10 mouse cellular contexts compared by ENCODE assay signal in the genomic region with DNA sequence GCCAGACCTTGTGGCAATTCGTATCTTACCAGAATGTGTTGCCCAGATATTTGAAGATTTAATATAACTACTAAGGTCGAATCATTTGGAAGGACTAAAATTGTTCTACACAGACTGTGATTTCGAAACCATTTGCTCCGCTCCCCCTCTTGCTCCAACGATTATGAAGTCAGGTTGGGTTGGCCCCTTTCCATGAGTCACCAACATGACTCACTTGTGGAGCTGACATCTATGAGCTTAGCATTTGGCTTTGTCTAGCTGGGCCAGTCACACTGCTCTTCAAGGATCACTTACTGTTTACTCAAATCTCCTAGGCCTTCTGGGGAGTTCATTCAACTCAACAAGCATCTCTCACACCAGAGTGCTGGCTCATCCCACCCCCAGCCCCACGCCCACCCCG. TPM values are rescaled to one million over a fixed set of nuclear protein-coding genes. Genes with fewer than 3 reads are reported as not detected.
DNase-seq lines count a peak whose midpoint lies in the region; ATAC-seq and TF ChIP-seq lines count a peak whose summit lies in the region.
"Had no signal": no experiment of that assay in that cellular context is flagged by ENCODE, and none has a peak within 500 bp of the region (broad histone marks: within the 10 kb centered on the region; RNA-seq: fewer than 3 reads in every experiment).

No protein-coding gene starts in this region.

- no peak for ATAC-seq in cerebellum, adult (ENCODE audit: insufficient number of reproducible peaks, low FRiP score, low TSS enrichment)
- peak; percentile 92 for ATAC-seq in lung, postnatal 0 days
- ATAC-seq: liver, embryonic 12.5 days had no signal

- WGBS in lung, postnatal 0 days: 49% methylated on average over 7 of the region's 7 CpGs

- H3K9me3 ChIP-seq in CH12.LX (replicated peaks; ENCODE audit: low read length): no peaks in the 10 kb centered on the region
- no peaks in the 10 kb centered on the region for H3K9me3 ChIP-seq in lung, postnatal 0 days (ENCODE audit: low read length)
- H3K9me3 ChIP-seq: liver, embryonic 12.5 days; neural tube, embryonic 12.5 days had no signal

- no peak; the same call in 1 of the 2 replicates for TF ChIP-seq RAD21 in CH12.LX (IDR thresholded peaks at IDR 0.05; ENCODE audit: low read depth, low read length)

- peak; percentile 33 for DNase-seq in cerebellum, adult 9-10 months
- peak; percentile 83 for DNase-seq in CH12.LX (ENCODE audit: extremely low read depth)
- DNase-seq in gastrocnemius, adult 8-10 months (ENCODE audit: low spot score in 2 of 2): peak; percentile 29 to 61
- DNase-seq in lung, postnatal 0 days (ENCODE audit: low spot score): peak; percentile 94
- DNase-seq in retina, postnatal 1 day: no peak
- DNase-seq in layer of hippocampus, adult 8-10 months (ENCODE audit: low spot score in 2 of 2): no peak
- DNase-seq in left cerebral cortex, adult 11 months (ENCODE audit: low spot score): no peak

- peak; percentile 91 for TF ChIP-seq EP300 in CH12.LX (IDR thresholded peaks at IDR 0.05; ENCODE audit: low read length)
- peak; percentile 70 for TF ChIP-seq EP300 in lung, postnatal 0 days (IDR thresholded peaks at IDR 0.05)

- in situ Hi-C loops in CH12.LX (cut with MboI; ENCODE audit: low pct_ligation_motif_present, low pct_unique_long_range_greater_than_20kb, low sequenced_read_pairs): loop anchor here (5.0 kb wide), 1 partner anchor 86 kb away; no protein-coding TSS in a partner anchor

- peak overlapping the region; percentile 30; the same call in 1 of the 2 replicates for H3K9ac ChIP-seq in CH12.LX (ENCODE audit: insufficient read depth, low read depth)
- H3K9ac ChIP-seq in lung, postnatal 0 days (replicated peaks; ENCODE audit: low read depth): no peak overlapping the region
- H3K9ac ChIP-seq: liver, embryonic 12.5 days; neural tube, embryonic 12.5 days had no signal

- no peaks in the 10 kb centered on the region for H3K27me3 ChIP-seq in CH12.LX (replicated peaks)
- H3K27me3 ChIP-seq in lung, postnatal 0 days (replicated peaks; ENCODE audit: insufficient read depth, low read length): no peaks in the 10 kb centered on the region
- H3K27me3 ChIP-seq: neural tube, embryonic 12.5 days had no signal

- H3K36me3 ChIP-seq in CH12.LX (replicated peaks in 1 of 2; ENCODE audit: control insufficient read depth in 1 of 2, insufficient read depth in 1 of 2, low read length in 1 of 2): peaks cover 0 to 29% of the 10 kb centered on the region in 2 experiments
- H3K36me3 ChIP-seq in lung, postnatal 0 days (ENCODE audit: insufficient read depth, low read length): no peaks in the 10 kb centered on the region
- H3K36me3 ChIP-seq: liver, embryonic 12.5 days; neural tube, embryonic 12.5 days had no signal

- peaks cover 16 to 52% of the 10 kb centered on the region in 2 experiments for H3K4me1 ChIP-seq in CH12.LX (ENCODE audit: control insufficient read depth in 1 of 2, insufficient read depth in 2 of 2)
- peaks cover 3% of the 10 kb centered on the region; the same call in 1 of the 2 replicates for H3K4me1 ChIP-seq in lung, postnatal 0 days (ENCODE audit: insufficient read depth, low read depth, low read length)
- H3K4me1 ChIP-seq: liver, embryonic 12.5 days; neural tube, embryonic 12.5 days had no signal

- TF ChIP-seq CTCF in CH12.LX (conservative IDR thresholded peaks at IDR 0.05 in 1 of 2, IDR thresholded peaks at IDR 0.05 in 1 of 2; ENCODE audit: low read depth in 2 of 2, low read length in 2 of 2): no peak
- no peak for TF ChIP-seq CTCF in lung, postnatal 0 days (IDR thresholded peaks at IDR 0.05)

- no peak for TF ChIP-seq POLR2A in CH12.LX (IDR thresholded peaks at IDR 0.05; ENCODE audit: low read depth, low read length)

- no peak overlapping the region for H3K4me3 ChIP-seq in CH12.LX (replicated peaks in 1 of 3; ENCODE audit: low read depth in 2 of 3, low read length in 2 of 3, poor library complexity in 1 of 3)
- H3K4me3 ChIP-seq in lung, postnatal 0 days (ENCODE audit: low read depth, low read length): no peak overlapping the region
- H3K4me3 ChIP-seq: liver, embryonic 12.5 days; neural tube, embryonic 12.5 days had no signal

- dilution Hi-C loops in CH12.LX (cut with MboI; ENCODE audit: extremely low pct_ligation_motif_present, extremely low pct_unique_long_range_greater_than_20kb, low sequenced_read_pairs): no loop called here

- no peak overlapping the region for H3K27ac ChIP-seq in CH12.LX (ENCODE audit: insufficient read depth, low read depth)
- no peak overlapping the region for H3K27ac ChIP-seq in lung, postnatal 0 days (ENCODE audit: low read length)
- H3K27ac ChIP-seq: liver, embryonic 12.5 days; neural tube, embryonic 12.5 days had no signal

- H3K4me2 ChIP-seq in CH12.LX (ENCODE audit: insufficient read depth, low read depth, poor library complexity, severe bottlenecking): peak overlapping the region; percentile 63; the same call in 1 of the 2 replicates
- no peak overlapping the region for H3K4me2 ChIP-seq in lung, postnatal 0 days (replicated peaks; ENCODE audit: low read depth, low read length)
- H3K4me2 ChIP-seq: liver, embryonic 12.5 days; neural tube, embryonic 12.5 days had no signal

- no peaks in the 10 kb centered on the region for H3K79me2 ChIP-seq in CH12.LX (replicated peaks; ENCODE audit: control insufficient read depth, extremely low read depth, insufficient read depth, poor library complexity, severe bottlenecking)

TF ChIP-seq in CH12.LX, 34 proteins besides CTCF, POLR2A, EP300 and RAD21:
- TF ChIP-seq IRF4 (IDR thresholded peaks at IDR 0.05; ENCODE audit: low read depth, low read length) (peak; percentile 87), ETS1 (conservative IDR thresholded peaks at IDR 0.05; ENCODE audit: low read depth, low read length) (peak; percentile 98), ZNF384 (IDR thresholded peaks at IDR 0.05; ENCODE audit: low read depth, low read length) (no peak), NELFE (IDR thresholded peaks at IDR 0.05; ENCODE audit: low read depth, low read length) (no peak), SIN3A (IDR thresholded peaks at IDR 0.05; ENCODE audit: low read length) (0 out of 2 replicates have a peak, but pooled peaks have one; percentile 33), TCF12 (IDR thresholded peaks at IDR 0.05; ENCODE audit: low read depth, low read length) (0 out of 2 replicates have a peak, but pooled peaks have one; percentile 52), GABPA (IDR thresholded peaks at IDR 0.05; ENCODE audit: insufficient replicate concordance, low read depth, low read length) (no peak), MEF2A (IDR thresholded peaks at IDR 0.05; ENCODE audit: borderline replicate concordance, low read depth, low read length) (peak; percentile 72; the same call in 1 of the 2 replicates), BHLHE40 (IDR thresholded peaks at IDR 0.05; ENCODE audit: low read depth, low read length) (peak; percentile 75), JUND (conservative IDR thresholded peaks at IDR 0.05; ENCODE audit: low read depth, low read length) (peak; percentile 85), RCOR1 (conservative IDR thresholded peaks at IDR 0.05; ENCODE audit: low read depth, low read length) (peak; percentile 64; the same call in 1 of the 2 replicates), MAZ (IDR thresholded peaks at IDR 0.05; ENCODE audit: low read depth, low read length) (no peak), MAX (IDR thresholded peaks at IDR 0.05; ENCODE audit: low read length) (no peak), ZMIZ1 (IDR thresholded peaks at IDR 0.05; ENCODE audit: low read depth, low read length) (no peak), USF2 (conservative IDR thresholded peaks at IDR 0.05; ENCODE audit: low read depth, low read length) (no peak), JUN (IDR thresholded peaks at IDR 0.05; ENCODE audit: insufficient read depth, low read depth, low read length) (peak; percentile 89), CHD2 (IDR thresholded peaks at IDR 0.05; ENCODE audit: low read length) (peak; percentile 57), KAT2A (IDR thresholded peaks at IDR 0.05; ENCODE audit: insufficient replicate concordance, low read length) (no peak), SMC3 (IDR thresholded peaks at IDR 0.05; ENCODE audit: low read depth, low read length) (peak; percentile 19; the same call in 1 of the 2 replicates)

RNA-seq across cellular contexts. Expression of gene Mr1, which starts 7.8 kb away (rescaled TPM):
- total RNA-seq in CH12.LX (2012; rRNA removed): 3.5 and 4.3 TPM in 2 replicates
- total RNA-seq in CH12.LX (2014; rRNA removed): 7.1 and 7.9 TPM in 2 replicates
- 6.1 and 7.6 TPM in 2 replicates for polyA plus RNA-seq in CH12.LX (2012; ENCODE audit: insufficient read length, low read depth)
- total RNA-seq in gastrocnemius, adult 8-10 months (2022): 10 to 100 TPM; 12.4 to 16.1 (median 13.3) TPM
- polyA plus RNA-seq in lung, postnatal 0 days (2015; fragmentation: Nextera tagmentation; extraction: Ambion mirVana): 10.5 and 13.2 TPM in 2 replicates
- 1 to 10 TPM; 4.1 to 7.0 (median 4.9) TPM for total RNA-seq in layer of hippocampus, adult 8-10 months (2022)

RNA-seq across cellular contexts. Expression of gene Stx6, which starts 19.7 kb away (rescaled TPM):
- 26.4 and 31.8 TPM in 2 replicates for total RNA-seq in CH12.LX (2012; rRNA removed)
- 26.0 and 30.8 TPM in 2 replicates for total RNA-seq in CH12.LX (2014; rRNA removed)
- 33.4 and 35.3 TPM in 2 replicates for polyA plus RNA-seq in CH12.LX (2012; ENCODE audit: insufficient read length, low read depth)
- 10 to 100 TPM; 12.1 to 14.6 (median 13.0) TPM for total RNA-seq in gastrocnemius, adult 8-10 months (2022)
- polyA plus RNA-seq in lung, postnatal 0 days (2015; fragmentation: Nextera tagmentation; extraction: Ambion mirVana): 74.3 and 77.4 TPM in 2 replicates
- total RNA-seq in layer of hippocampus, adult 8-10 months (2022): 100 to 1,000 TPM; 102 to 126 (median 112) TPM

RNA-seq across cellular contexts. Expression of gene Ier5, which starts 39.4 kb away (rescaled TPM):
- total RNA-seq in CH12.LX (2012; rRNA removed) (53.0 and 59.3 TPM in 2 replicates), CH12.LX (2014; rRNA removed) (47.7 and 54.2 TPM in 2 replicates)
- 58.8 and 59.7 TPM in 2 replicates for polyA plus RNA-seq in CH12.LX (2012; ENCODE audit: insufficient read length, low read depth)
- total RNA-seq in gastrocnemius, adult 8-10 months (2022): 1 to 10 TPM; 4.7 to 9.9 (median 6.4) TPM
- 10.9 and 15.3 TPM in 2 replicates for polyA plus RNA-seq in lung, postnatal 0 days (2015; fragmentation: Nextera tagmentation; extraction: Ambion mirVana)
- 10 to 100 TPM; 29.8 to 32.4 (median 31.2) TPM for total RNA-seq in layer of hippocampus, adult 8-10 months (2022)

Comparison
In these comparisons a context has a peak if more than half of its experiments do, and no peak if none do; other contexts are left out.
1. DNase-seq: peak in cerebellum, adult 9-10 months (single experiment), CH12.LX (single experiment), gastrocnemius, adult 8-10 months (2 of 2) and lung, postnatal 0 days (single experiment); none in retina, postnatal 1 day (single experiment), layer of hippocampus, adult 8-10 months (0 of 2) and left cerebral cortex, adult 11 months (single experiment).